Mouse (Mus musculus) lung, postnatal 0 days (tissue): Measurements from ENCODE around the gene Mgmt.

Experiments
- CTCF ChIP-seq: IDR thresholded peaks from 2 replicates; pipeline ENCODE4 v1.5.1; 2016; ENCODE audit warnings: antibody characterized with exemption, mild to moderate bottlenecking
- EP300 ChIP-seq: IDR thresholded peaks from 2 replicates; pipeline ENCODE4 v1.6.1; 2016; ENCODE audit warnings: antibody characterized with exemption, mild to moderate bottlenecking, control low read depth

DNA sequence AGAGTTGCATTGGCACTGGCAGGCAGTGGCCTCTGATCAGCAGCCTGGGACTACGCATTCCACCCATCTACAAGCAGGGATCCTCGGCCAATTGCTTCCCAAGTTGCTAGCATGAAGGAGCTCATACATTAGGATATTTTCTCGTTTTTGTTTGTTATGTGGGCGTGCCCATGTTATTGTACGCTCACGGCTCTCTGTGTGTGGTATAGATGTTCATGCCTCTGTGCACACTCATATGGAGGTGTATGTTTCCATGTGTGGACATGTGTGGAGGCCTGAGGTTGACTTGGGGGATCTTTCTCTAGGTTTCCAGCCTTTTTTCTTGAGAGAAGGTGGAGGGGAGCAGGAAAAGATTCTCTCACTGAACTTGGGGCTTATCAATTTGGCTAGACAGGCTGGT, 46.8 kb upstream of the Mgmt start:
- TF ChIP-seq CTCF: no peak
- TF ChIP-seq EP300: no peak
